ENCODE assay signal across 12 mouse cellular contexts in genomic region chr5:35299621-35300020, GRCm38 (mm10). TPM values are rescaled to one million over a fixed set of nuclear protein-coding genes. Genes with fewer than 3 reads are reported as not detected.
DNase-seq lines count a peak whose midpoint lies in the region; ATAC-seq and TF ChIP-seq lines count a peak whose summit lies in the region.
"Had no signal": no experiment of that assay in that cellular context is flagged by ENCODE, and none has a peak within 500 bp of the region (broad histone marks: within the 10 kb centered on the region; RNA-seq: fewer than 3 reads in every experiment).

No protein-coding gene starts in this region.

- 13% methylated on average over 3 of the region's 3 CpGs for WGBS in lung, embryonic 14.5 days
- WGBS in liver, postnatal 0 days (ENCODE audit: insufficient replicate concordance), result 14% methylated on average over 3 of the region's 3 CpGs

- H3K9me3 ChIP-seq in lung, embryonic 14.5 days (ENCODE audit: low read depth, low read length), result no peaks in the 10 kb centered on the region
- H3K9me3 ChIP-seq in liver, postnatal 0 days (ENCODE audit: low read length), result no peaks in the 10 kb centered on the region

- no peak overlapping the region for H3K9ac ChIP-seq in lung, embryonic 14.5 days
- H3K9ac ChIP-seq in liver, postnatal 0 days (replicated peaks), result no peak overlapping the region

- ATAC-seq in lung, embryonic 14.5 days (ENCODE audit: insufficient read depth), result no peak
- ATAC-seq in liver, postnatal 0 days, result no peak
- no peak for ATAC-seq in monocyte, adult 5-6 weeks (replicated peaks; ENCODE audit: insufficient number of reproducible peaks, low FRiP score, low TSS enrichment, poor library complexity, severe bottlenecking)

- H3K4me3 ChIP-seq in lung, embryonic 14.5 days (ENCODE audit: low read depth, low read length), result no peak overlapping the region
- no peak overlapping the region for H3K4me3 ChIP-seq in liver, postnatal 0 days (ENCODE audit: low read depth, low read length)

- no peaks in the 10 kb centered on the region for H3K27me3 ChIP-seq in lung, embryonic 14.5 days (ENCODE audit: insufficient read depth, low read length)
- H3K27me3 ChIP-seq in liver, postnatal 0 days (ENCODE audit: insufficient read depth, low read length), result no peaks in the 10 kb centered on the region

- no peak for TF ChIP-seq CTCF in lung, embryonic 14.5 days (IDR thresholded peaks at IDR 0.05; ENCODE audit: low read depth)
- no peak for TF ChIP-seq CTCF in liver, postnatal 0 days (IDR thresholded peaks at IDR 0.05; ENCODE audit: low read depth)

- H3K4me2 ChIP-seq in lung, embryonic 14.5 days, result no peak overlapping the region
- no peak overlapping the region for H3K4me2 ChIP-seq in liver, postnatal 0 days (ENCODE audit: low read depth, low read length)

- H3K4me1 ChIP-seq in lung, embryonic 14.5 days (ENCODE audit: insufficient read depth), result no peaks in the 10 kb centered on the region
- no peaks in the 10 kb centered on the region for H3K4me1 ChIP-seq in liver, postnatal 0 days (ENCODE audit: insufficient read depth)

- H3K27ac ChIP-seq in lung, embryonic 14.5 days (ENCODE audit: low read depth), result no peak overlapping the region
- no peak overlapping the region for H3K27ac ChIP-seq in liver, postnatal 0 days (ENCODE audit: low read depth)

- no peaks in the 10 kb centered on the region for H3K36me3 ChIP-seq in lung, embryonic 14.5 days (ENCODE audit: insufficient read depth)
- no peaks in the 10 kb centered on the region for H3K36me3 ChIP-seq in liver, postnatal 0 days (replicated peaks; ENCODE audit: insufficient read depth, low read length)

- DNase-seq in adrenal gland, postnatal 14 days, result peak; percentile 58
- no peak for DNase-seq in adrenal gland, adult 8-10 months
- DNase-seq in lung, embryonic 14.5 days, result peak; percentile 75
- DNase-seq in lung, adult 18-20 months, result no peak
- peak; percentile 45 for DNase-seq in R1 (ENCODE audit: low read depth, low spot score)
- DNase-seq in liver, postnatal 0 days, result peak; percentile 51
- DNase-seq in urinary bladder, postnatal 36 days (ENCODE audit: low spot score in 2 of 2), result no peak
- DNase-seq: kidney, adult 9 months had no signal

- TF ChIP-seq EP300 in liver, postnatal 0 days (IDR thresholded peaks at IDR 0.05; ENCODE audit: low read depth), result no peak

RNA-seq across cellular contexts. Expression of gene Adra2c, which starts 21.5 kb away (rescaled TPM):
- total RNA-seq in adrenal gland, postnatal 14 days (2021), result 0.30 and 0.83 TPM in 2 replicates
- total RNA-seq in adrenal gland, adult 8-10 months (2022), result 1 to 10 TPM; 1.1 to 2.1 (median 1.3) TPM
- polyA plus RNA-seq in lung, embryonic 14.5 days (2014; fragmentation: Nextera tagmentation; extraction: Ambion mirVana), result not detected in 2 replicates
- not detected in 2 replicates for polyA plus RNA-seq in liver, postnatal 0 days (2015; fragmentation: Nextera tagmentation; extraction: Ambion mirVana)
- not detected in 3 replicates for total RNA-seq in monocyte, adult 5-6 weeks (2017)
- total RNA-seq: neutrophil, adult 5-6 weeks had no signal
- polyA plus RNA-seq: C2C12; liver, embryonic 16.5 days had no signal

Comparison
In these comparisons a context has a peak if more than half of its experiments do, and no peak if none do; other contexts are left out.
1. DNase-seq: peak in adrenal gland, postnatal 14 days (single experiment), lung, embryonic 14.5 days (single experiment), R1 (single experiment) and liver, postnatal 0 days (single experiment); none in adrenal gland, adult 8-10 months (single experiment), lung, adult 18-20 months (0 of 2) and urinary bladder, postnatal 36 days (0 of 2).